Mouse (Mus musculus): ENCODE results near the gene Trim41. TPM values are rescaled to one million over a fixed set of nuclear protein-coding genes. Genes with fewer than 3 reads are reported as not detected.

Trim41 gene
- 10 to 100 TPM; 37.2 to 45.4 TPM for total RNA-seq (2023)

DNA sequence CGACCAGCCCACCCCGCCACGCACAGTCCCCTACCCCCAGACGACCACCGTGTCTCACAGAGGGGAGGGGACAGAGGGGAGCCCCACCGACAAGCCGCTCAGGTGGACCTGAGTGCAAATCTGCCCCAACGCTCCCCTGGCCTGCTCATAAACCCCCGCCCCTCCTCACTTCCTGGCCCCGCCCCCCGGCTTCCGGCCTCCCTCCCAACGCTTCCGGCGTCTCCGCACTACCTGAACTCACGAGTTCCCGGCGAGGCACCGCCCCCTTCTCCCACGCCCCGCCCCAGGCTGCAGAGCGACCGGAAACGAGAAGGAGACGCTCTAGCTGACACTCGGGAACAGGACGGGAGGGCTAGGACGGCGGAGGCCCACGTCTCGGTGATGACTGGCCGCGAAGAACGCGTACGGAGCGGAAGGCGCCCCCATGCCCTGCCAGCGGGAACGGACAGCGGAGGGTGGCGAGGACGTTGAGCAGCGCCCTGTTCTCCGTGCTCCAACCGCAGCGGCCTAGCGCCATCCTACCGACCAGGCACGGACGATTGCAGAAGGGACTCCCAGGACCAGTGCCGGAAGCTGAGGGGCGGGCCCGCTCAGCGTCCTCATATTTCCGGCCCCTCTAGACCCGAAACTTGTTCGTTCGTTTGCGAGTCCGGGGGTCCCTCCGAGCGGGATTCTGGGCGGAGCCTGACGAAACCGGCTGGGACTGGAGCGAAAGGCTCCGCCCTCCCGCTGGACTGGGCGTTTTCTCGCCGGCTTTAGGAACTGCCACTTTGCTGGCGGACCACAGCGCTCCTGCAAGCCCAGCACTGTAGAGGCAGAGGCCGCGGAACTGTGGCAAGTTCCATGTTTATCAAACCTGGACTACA, at the start of gene Trim41:
Gene Trim41, minus strand, starts transcription at position 554 of the 866 bp plus-strand sequence.

DNA sequence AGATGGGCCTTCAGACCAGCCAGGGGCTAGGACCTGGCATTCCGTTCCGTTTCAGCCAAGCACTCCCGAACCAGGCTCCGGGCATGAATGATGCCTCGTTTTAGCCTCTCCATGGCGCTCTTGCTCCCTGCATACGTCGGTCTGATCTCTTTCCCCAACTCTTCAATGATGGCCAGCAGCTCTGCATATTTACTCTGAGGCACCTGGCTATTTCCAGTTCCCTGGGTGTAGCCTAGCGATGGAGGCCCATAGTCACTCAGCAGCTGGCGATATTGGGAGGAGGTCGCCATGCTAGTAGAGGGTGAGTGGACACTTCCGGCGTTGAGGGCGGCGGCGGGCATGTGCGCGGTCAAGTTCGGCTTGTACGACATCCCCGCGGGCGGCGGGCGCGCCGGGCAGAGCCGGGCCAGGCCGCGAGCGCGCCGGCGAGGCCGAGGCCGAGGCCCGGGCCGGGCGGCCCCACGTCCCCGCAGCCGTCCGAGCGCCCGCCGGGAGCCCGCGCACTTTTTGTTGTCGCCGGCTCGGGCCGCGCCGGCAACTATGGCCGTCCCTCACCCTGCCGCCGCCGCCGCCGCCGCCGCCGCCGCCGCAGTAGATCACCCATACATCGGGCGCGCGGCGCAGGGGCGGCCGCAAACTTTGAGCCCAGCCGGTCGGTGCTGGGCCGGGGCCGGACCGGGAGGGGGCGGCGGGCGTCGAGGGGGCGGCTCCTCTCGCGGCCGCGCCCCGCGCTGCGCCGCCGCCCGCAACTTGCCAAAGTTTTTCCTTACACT, 9.0 kb upstream of the Trim41 start, which contains the start of the genes Trim7 and Gm12184:
Gene Trim7, plus strand, starts transcription at position 162 of the 773 bp plus-strand sequence.
Gene Gm12184, minus strand, starts transcription at position 677 of the 773 bp plus-strand sequence.

DNA sequence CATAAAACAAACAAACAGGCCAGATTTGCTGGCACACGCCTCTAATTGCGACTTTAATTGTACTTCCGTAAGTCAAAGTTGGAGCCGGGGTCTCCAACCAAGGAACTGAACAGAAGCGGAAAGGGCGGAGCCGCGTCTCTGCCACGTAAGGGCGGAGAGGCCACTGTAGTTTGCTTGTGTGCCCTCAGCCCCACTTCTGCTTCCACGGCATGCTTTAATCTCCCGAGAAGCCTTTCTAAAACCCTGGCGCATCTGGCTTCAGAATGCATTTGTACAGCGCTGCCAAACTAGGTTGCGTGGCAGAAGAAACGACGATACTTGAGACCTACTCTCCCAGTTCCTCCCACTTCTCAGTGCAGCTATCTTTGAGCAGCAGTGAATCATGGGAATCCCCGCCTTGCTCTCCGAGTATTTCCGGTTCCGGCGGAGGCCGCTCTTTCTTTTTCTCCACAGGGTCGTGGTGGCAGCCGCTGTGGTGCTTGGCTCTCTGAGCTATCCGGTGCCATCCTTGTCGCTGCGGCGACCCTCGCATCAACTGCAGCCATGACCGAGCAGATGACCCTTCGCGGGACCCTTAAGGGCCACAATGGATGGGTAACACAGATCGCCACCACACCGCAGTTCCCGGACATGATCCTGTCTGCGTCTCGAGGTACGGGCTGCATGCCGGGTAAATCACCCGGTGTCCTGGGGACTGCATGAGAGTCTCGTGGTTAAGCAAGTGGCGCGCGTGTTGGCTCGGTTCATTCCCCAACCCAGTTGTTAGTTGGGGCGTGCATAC, 17.0 kb downstream of the Trim41 start, which contains the start of gene Rack1:
Gene Rack1, plus strand, starts transcription at position 412 of the 781 bp plus-strand sequence.

Other genes with a start within 250 kb of the Trim41 start
- 100 to 1,000 TPM; 508 to 567 TPM for gene Rack1, start 17.0 kb downstream of the Trim41 start, total RNA-seq (2023)
- gene Trim7, start 8.8 kb upstream of the Trim41 start, total RNA-seq (2023) = under 1 TPM; 0.71 to 0.84 TPM
- under 1 TPM in 1 of 2 experiments, not detected in 1; 0.38 TPM for gene Gm12184, start 9.3 kb upstream of the Trim41 start, total RNA-seq (2023)
- gene Irgm1, start 54.3 kb upstream of the Trim41 start, total RNA-seq (2023) = 10 to 100 TPM; 11.8 to 13.6 TPM
- gene Gm5431, start 84.9 kb upstream of the Trim41 start, total RNA-seq (2023) = 1 to 10 TPM; 3.0 to 3.9 TPM
- 10 to 100 TPM; 15.2 to 15.9 TPM for gene Psme2b, start 128.8 kb upstream of the Trim41 start, total RNA-seq (2023)
- not detected for gene Olfr56, start 161.5 kb upstream of the Trim41 start, total RNA-seq (2023)
- gene 9930111J21Rik1, start 162.0 kb upstream of the Trim41 start, total RNA-seq (2023) = 10 to 100 TPM; 22.1 to 32.8 TPM
- under 1 TPM; 0.60 to 0.62 TPM for gene Gm12185, start 174.9 kb upstream of the Trim41 start, total RNA-seq (2023)
- gene Tgtp1, start 176.8 kb upstream of the Trim41 start, total RNA-seq (2023) = under 1 TPM; 0.78 to 0.99 TPM
- 10 to 100 TPM; 38.8 to 46.2 TPM for gene 9930111J21Rik2, start 233.9 kb upstream of the Trim41 start, total RNA-seq (2023)
- gene Tgtp2, start 246.9 kb upstream of the Trim41 start, total RNA-seq (2023) = 1 to 10 TPM in 1 of 2 experiments, not detected in 1; 1.3 TPM